Mouse (Mus musculus): ENCODE measurements around the gene Fev. TPM values are rescaled to one million over a fixed set of nuclear protein-coding genes. Genes with fewer than 3 reads are reported as not detected.

Fev gene
- total RNA-seq, 2 experiments from 2014 or later: not detected

- intact Hi-C loops (cut with DNase I): no loop called here
- no peak for TF ChIP-seq CTCF (IDR thresholded peaks at IDR 0.05)
- no peak overlapping the region for H3K4me3 ChIP-seq
- no peak overlapping the region for H3K27ac ChIP-seq
- DNase-seq: no peak
Measured at GRCm38 (mm10) chr1:74859223-74859984, 25.8 kb downstream of the Fev start.

GRCm38 (mm10) chr1:74858805-74859204, 26.4 kb downstream of the Fev start:
- Histone ChIP-seq H3K4me3 (peak overlapping the region; percentile 45; the same call in 1 of the 2 replicates), H3K27ac (no peak overlapping the region)
- DNase-seq: no peak
- TF ChIP-seq CTCF (IDR thresholded peaks at IDR 0.05): no peak
- intact Hi-C loops (cut with DNase I): no loop called here

GRCm38 (mm10) chr1:74858171-74858719, 27.0 kb downstream of the Fev start:
- intact Hi-C loops (cut with DNase I): no loop called here
- H3K27ac ChIP-seq: no peak overlapping the region
- H3K4me3 ChIP-seq: peak overlapping the region; percentile 45
- peak; percentile 72 for DNase-seq
- no peak for TF ChIP-seq CTCF (IDR thresholded peaks at IDR 0.05)

- no peak for DNase-seq
- H3K4me3 ChIP-seq: peak overlapping the region; percentile 45; the same call in 1 of the 2 replicates
- intact Hi-C loops (cut with DNase I): no loop called here
Measured at GRCm38 (mm10) chr1:74857677-74858076, 27.5 kb downstream of the Fev start.

GRCm38 (mm10) chr1:74857201-74857600, 28.0 kb downstream of the Fev start:
- intact Hi-C loops (cut with DNase I): no loop called here

More at GRCm38 (mm10) chr1:74857677-74858076, 27.5 kb downstream of the Fev start:
- H3K27ac ChIP-seq: no peak overlapping the region
- TF ChIP-seq CTCF (IDR thresholded peaks at IDR 0.05): no peak

GRCm38 (mm10) chr1:74856791-74857190, 28.4 kb downstream of the Fev start:
- no peak for TF ChIP-seq CTCF (IDR thresholded peaks at IDR 0.05)
- no peak for DNase-seq
- intact Hi-C loops (cut with DNase I): no loop called here
- H3K4me3 ChIP-seq: no peak overlapping the region
- no peak overlapping the region for H3K27ac ChIP-seq

More at GRCm38 (mm10) chr1:74857201-74857600, 28.0 kb downstream of the Fev start:
- TF ChIP-seq CTCF (IDR thresholded peaks at IDR 0.05): no peak
- no peak overlapping the region for H3K27ac ChIP-seq
- no peak overlapping the region for H3K4me3 ChIP-seq
- no peak for DNase-seq

GRCm38 (mm10) chr1:74856439-74856720, 28.8 kb downstream of the Fev start:
- H3K4me3 ChIP-seq: no peak overlapping the region
- TF ChIP-seq CTCF (IDR thresholded peaks at IDR 0.05): no peak
- no peak for DNase-seq
- H3K27ac ChIP-seq: no peak overlapping the region
- intact Hi-C loops (cut with DNase I): no loop called here

GRCm38 (mm10) chr1:74855651-74856438, 29.4 kb downstream of the Fev start:
- intact Hi-C loops (cut with DNase I): no loop called here
- Histone ChIP-seq H3K4me3 (peak overlapping the region; percentile 71), H3K27ac (no peak overlapping the region)
- no peak for TF ChIP-seq CTCF (IDR thresholded peaks at IDR 0.05)
- DNase-seq: no peak

GRCm38 (mm10) chr1:74855156-74855555, 30.1 kb downstream of the Fev start:
- Histone ChIP-seq H3K27ac (no peak overlapping the region), H3K4me3 (peak overlapping the region; percentile 71)
- DNase-seq: no peak
- TF ChIP-seq CTCF (IDR thresholded peaks at IDR 0.05): no peak
- intact Hi-C loops (cut with DNase I): no loop called here

- intact Hi-C loops (cut with DNase I): no loop called here
- no peak for TF ChIP-seq CTCF (IDR thresholded peaks at IDR 0.05)
- peak; percentile 88 for DNase-seq
- Histone ChIP-seq H3K4me3 (peak within 1 kb of the TSS; percentile 71), H3K27ac (no peak within 1 kb of the TSS)
Measured at GRCm38 (mm10) chr1:74854306-74855056, 30.7 kb downstream of the Fev start, which contains the start of gene Cdk5r2. Cdk5r2 (plus strand) TSS chr1:74854934.

- TF ChIP-seq CTCF (IDR thresholded peaks at IDR 0.05): no peak
- intact Hi-C loops (cut with DNase I): no loop called here
Measured at GRCm38 (mm10) chr1:74851001-74851775, 34.0 kb downstream of the Fev start.

GRCm38 (mm10) chr1:74850251-74850650, 35.0 kb downstream of the Fev start:
- DNase-seq: no peak

More at GRCm38 (mm10) chr1:74851001-74851775, 34.0 kb downstream of the Fev start:
- H3K4me3 ChIP-seq: no peak overlapping the region
- H3K27ac ChIP-seq: no peak overlapping the region
- no peak for DNase-seq

More at GRCm38 (mm10) chr1:74850251-74850650, 35.0 kb downstream of the Fev start:
- H3K27ac ChIP-seq: no peak overlapping the region
- no peak for TF ChIP-seq CTCF (IDR thresholded peaks at IDR 0.05)
- H3K4me3 ChIP-seq: no peak overlapping the region
- intact Hi-C loops (cut with DNase I): no loop called here
